Mouse (Mus musculus) cerebellum, adult 2 months (tissue): ENCODE results near the gene Tiam1. TPM values are rescaled to one million over a fixed set of nuclear protein-coding genes. Genes with fewer than 3 reads are reported as not detected.

Source experiments
- DNase-seq, 2 experiments: peaks; one replicate each; pipeline ENCODE4 v3.0.0; 2021
- H3K27ac ChIP-seq: fragments of 200-500 bp; 2 replicates; pipeline ENCODE4 v1.5.1; 2012; ENCODE audit warnings: low read length, control low read depth, inconsistent platforms; ENCODE audit not compliant: insufficient read depth
- H3K27me3 ChIP-seq: fragments of 200-500 bp; 2 replicates; pipeline ENCODE4 v1.6.1; 2012; ENCODE audit warnings: inconsistent platforms, mild to moderate bottlenecking, low read length, moderate library complexity; ENCODE audit not compliant: control insufficient read depth, insufficient read depth
- H3K4me1 ChIP-seq: fragments of 200-500 bp; 2 replicates; pipeline ENCODE4 v1.6.1; 2011; ENCODE audit warnings: low read length; ENCODE audit not compliant: control insufficient read depth, insufficient read depth
- H3K4me3 ChIP-seq: fragments of 200-500 bp; replicated peaks from 2 replicates; pipeline ENCODE3; 2011; ENCODE audit warnings: mild to moderate bottlenecking, low read depth, low read length, control low read depth; ENCODE audit not compliant: insufficient read depth
- CTCF ChIP-seq: fragments of 200-500 bp; IDR thresholded peaks from 2 replicates; pipeline ENCODE4 v1.5.1; 2011; ENCODE audit warnings: low read depth, mild to moderate bottlenecking, control low read depth, low read length, moderate library complexity, borderline replicate concordance; ENCODE audit not compliant: insufficient read depth
- POLR2A ChIP-seq: fragments of 200-500 bp; IDR thresholded peaks from 2 replicates; pipeline ENCODE4 v1.6.1; 2011; ENCODE audit warnings: low read length, control low read depth, borderline replicate concordance; ENCODE audit not compliant: insufficient read depth
- WGBS: fragments of 180-500 bp; shearing (Covaris S2); methylation state at CpG from one replicate; pipeline ENCODE4 v1.1.7; 2018; 5-methylcytosine and 5-hydroxymethylcytosine counted together
- polyA plus RNA-seq: library from polyadenylated mRNA; depleted of rRNA; stranded (reverse); fragments of >200 nt; gene quantifications from 2 replicates; pipeline ENCODE4 v1.2.3, GENCODE M21; 2012

Gene Tiam1
- polyA plus RNA-seq, 1 experiment: 73.6 TPM

- Histone ChIP-seq H3K4me3 (no peak overlapping the region), H3K27me3 (no peaks in the 10 kb centered on the region), H3K4me1 (peaks cover 10% of the 10 kb centered on the region), H3K27ac (no peak overlapping the region)
- no peak for TF ChIP-seq POLR2A
- no peak for TF ChIP-seq CTCF
- DNase-seq: no peak
- WGBS: 44% methylated on average over 38 of the region's 38 CpGs
Observed at GRCm38 (mm10) chr16:89817861-89818630, 325.5 kb downstream of the Tiam1 start.

- no peak for DNase-seq
- Histone ChIP-seq H3K4me3 (no peak overlapping the region), H3K27ac (no peak overlapping the region), H3K27me3 (no peaks in the 10 kb centered on the region), H3K4me1 (peaks cover 5% of the 10 kb centered on the region)
- TF ChIP-seq POLR2A: no peak
- no peak for TF ChIP-seq CTCF
- 43% methylated on average over 9 of the region's 9 CpGs for WGBS
Observed at GRCm38 (mm10) chr16:89817301-89817700, 326.3 kb downstream of the Tiam1 start.

GRCm38 (mm10) chr16:89816506-89817172, 326.9 kb downstream of the Tiam1 start:
- no peak overlapping the region for H3K27ac ChIP-seq
- no peak overlapping the region for H3K4me3 ChIP-seq
- 66% methylated on average over 13 of the region's 13 CpGs for WGBS
- TF ChIP-seq CTCF (no peak), POLR2A (no peak)
- H3K4me1 ChIP-seq: peaks cover 3% of the 10 kb centered on the region; the same call in 1 of the 2 replicates
- no peaks in the 10 kb centered on the region for H3K27me3 ChIP-seq
- no peak for DNase-seq

GRCm38 (mm10) chr16:89813536-89813935, 330.0 kb downstream of the Tiam1 start:
- TF ChIP-seq POLR2A (no peak), CTCF (no peak)
- WGBS: 57% methylated on average over 9 of the region's 9 CpGs
- Histone ChIP-seq H3K27me3 (no peaks in the 10 kb centered on the region), H3K4me3 (no peak overlapping the region), H3K27ac (no peak overlapping the region), H3K4me1 (peaks cover 3% of the 10 kb centered on the region; the same call in 1 of the 2 replicates)
- DNase-seq: peak in 1 of 2 experiments; percentile 10

GRCm38 (mm10) chr16:89812891-89813290, 330.7 kb downstream of the Tiam1 start:
- no peak overlapping the region for H3K4me3 ChIP-seq
- H3K27me3 ChIP-seq: no peaks in the 10 kb centered on the region
- TF ChIP-seq CTCF (no peak), POLR2A (no peak)
- WGBS: 59% methylated on average over 12 of the region's 12 CpGs
- peaks cover 3% of the 10 kb centered on the region; the same call in 1 of the 2 replicates for H3K4me1 ChIP-seq
- DNase-seq: peak in 1 of 2 experiments; percentile 15
- H3K27ac ChIP-seq: no peak overlapping the region

DNA sequence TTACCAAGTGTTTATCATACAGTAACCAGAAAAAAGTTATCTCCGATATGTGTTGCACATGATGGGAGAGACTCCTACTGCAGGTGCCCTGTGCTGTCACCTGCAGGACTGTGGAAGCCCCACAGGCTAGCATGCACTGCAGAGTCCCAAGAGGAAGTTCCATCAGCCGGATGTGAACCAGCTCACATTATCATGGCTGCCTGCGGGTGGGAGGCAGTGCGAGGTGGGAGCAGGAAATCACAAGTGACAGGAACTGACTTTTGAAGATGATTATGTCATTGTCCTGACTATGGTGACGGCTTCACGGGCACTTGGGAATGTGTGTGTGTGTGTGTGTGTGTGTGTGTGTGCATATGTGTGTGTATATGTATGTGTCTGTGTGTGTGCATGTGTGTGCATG, 333.2 kb downstream of the Tiam1 start:
- Histone ChIP-seq H3K4me3 (no peak overlapping the region), H3K27ac (no peak overlapping the region), H3K27me3 (no peaks in the 10 kb centered on the region), H3K4me1 (peaks cover 4% of the 10 kb centered on the region)
- WGBS: 85% methylated on average over 6 of the region's 6 CpGs
- no peak for DNase-seq
- TF ChIP-seq CTCF (no peak), POLR2A (no peak)

DNA sequence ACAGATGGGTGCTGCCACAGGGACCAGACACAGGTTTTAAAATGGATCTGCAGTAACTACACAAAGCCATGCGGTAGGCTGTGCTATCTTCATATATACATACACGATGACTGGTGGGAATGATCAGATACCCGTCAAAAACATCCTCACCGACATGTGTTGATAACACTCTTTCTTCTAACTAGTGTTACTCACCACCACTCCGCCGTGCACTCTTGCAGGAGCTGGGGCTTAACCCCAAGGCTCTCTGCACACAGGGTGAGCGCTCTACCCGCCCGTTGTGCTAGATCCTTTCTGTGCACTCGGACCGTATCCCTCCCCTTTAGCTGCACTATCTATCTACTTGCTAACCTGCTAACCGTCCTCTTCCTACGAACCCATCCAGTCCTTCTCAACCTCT, 335.4 kb downstream of the Tiam1 start:
- DNase-seq: no peak
- TF ChIP-seq CTCF (no peak), POLR2A (no peak)
- 92% methylated on average over 13 of the region's 13 CpGs for WGBS

DNA sequence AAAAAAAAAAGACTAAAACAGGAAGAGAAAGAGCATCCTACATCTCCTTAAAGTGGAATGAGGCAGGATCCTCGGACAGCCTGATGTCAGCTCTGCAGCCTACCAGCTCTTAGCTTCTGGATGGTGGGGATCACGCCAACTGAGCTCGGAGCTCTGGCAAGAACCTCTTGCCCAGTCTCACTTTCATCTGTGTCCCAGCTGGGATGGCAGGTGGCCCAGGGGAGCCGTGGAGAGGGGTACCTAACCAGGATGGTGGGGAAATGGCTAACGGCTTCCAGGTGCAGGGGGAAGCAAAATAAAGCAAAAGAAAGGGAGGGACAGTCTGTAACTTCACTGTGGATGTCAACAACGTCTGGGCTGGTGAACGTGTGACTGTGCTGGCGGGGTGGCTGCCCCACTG, 337.6 kb downstream of the Tiam1 start:
- no peak overlapping the region for H3K4me3 ChIP-seq
- no peak for DNase-seq
- H3K4me1 ChIP-seq: peaks cover 4% of the 10 kb centered on the region
- 20% methylated on average over 8 of the region's 8 CpGs for WGBS
- H3K27ac ChIP-seq: no peak overlapping the region
- TF ChIP-seq POLR2A (no peak), CTCF (no peak)
- no peaks in the 10 kb centered on the region for H3K27me3 ChIP-seq

More for the DNA sequence above, 335.4 kb downstream of the Tiam1 start:
- H3K27ac ChIP-seq: no peak overlapping the region
- H3K4me3 ChIP-seq: no peak overlapping the region
- H3K27me3 ChIP-seq: no peaks in the 10 kb centered on the region
- peaks cover 4% of the 10 kb centered on the region for H3K4me1 ChIP-seq
